Mouse (Mus musculus) spleen, adult 12 weeks (tissue): Measurements from ENCODE around the gene Ppp4r1.

Experiments
- DNase-seq: peaks from one replicate; pipeline ENCODE4 v3.0.0; 2022; ENCODE audit warnings: low spot score

Gene Ppp4r1

DNA sequence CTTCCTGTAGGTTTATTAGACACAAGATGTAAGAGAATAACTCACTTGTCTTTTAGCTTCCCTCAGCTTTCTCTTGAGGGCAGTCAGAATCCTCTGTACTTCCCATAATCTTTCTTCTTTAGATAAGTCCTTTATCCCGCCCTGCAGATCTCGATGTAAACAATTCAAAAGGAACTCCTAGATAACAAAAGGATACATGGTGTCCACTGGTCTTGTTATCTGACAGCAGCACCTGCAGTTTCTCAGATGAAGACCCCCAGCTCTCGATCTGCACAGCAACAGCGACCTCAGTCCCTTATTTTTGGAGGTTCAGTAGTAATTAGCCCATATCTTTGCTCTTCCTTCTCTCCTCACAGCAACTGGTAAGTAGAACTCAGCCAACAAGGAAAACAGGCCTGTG is 75.2 kb downstream of the Ppp4r1 start:
- DNase-seq = no peak

DNA sequence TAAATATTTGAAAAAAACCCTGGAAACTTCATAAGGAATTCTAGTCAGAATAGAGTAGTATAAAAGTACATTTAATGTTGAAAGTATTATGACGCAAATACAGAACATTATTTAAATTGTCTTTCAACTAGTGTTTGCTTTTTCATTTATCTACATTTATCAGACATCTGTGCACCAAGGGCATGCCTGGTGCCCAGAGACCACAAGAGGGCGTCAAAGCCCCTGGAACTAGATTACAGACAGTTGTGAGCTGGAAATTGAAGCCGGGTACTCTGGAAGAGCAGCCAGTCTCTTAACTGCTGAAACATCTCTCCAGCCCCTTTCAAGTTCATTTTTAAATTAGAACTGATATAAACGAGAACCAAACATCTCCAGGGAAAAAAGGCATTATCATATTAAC is 80.2 kb downstream of the Ppp4r1 start:
- DNase-seq = no peak

DNA sequence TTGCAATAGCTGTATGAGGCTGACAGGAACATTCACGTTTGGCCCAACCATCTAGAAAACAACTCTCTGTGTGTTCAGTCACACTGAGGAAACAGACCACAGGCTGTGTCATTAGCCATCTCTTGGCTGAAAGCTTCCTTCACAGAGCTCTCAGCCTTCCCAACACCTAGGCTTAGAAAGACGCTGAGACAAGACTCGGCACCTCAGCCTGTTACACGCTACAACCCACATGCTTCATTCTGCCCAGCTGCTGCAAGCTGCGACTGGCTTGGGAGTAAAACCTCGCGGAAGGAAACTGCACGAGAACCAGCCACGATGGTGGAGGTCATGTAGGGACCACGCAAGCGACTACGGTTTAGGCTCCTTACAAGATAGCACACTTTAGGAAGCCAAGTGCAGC is 81.5 kb downstream of the Ppp4r1 start:
- DNase-seq = no peak

DNA sequence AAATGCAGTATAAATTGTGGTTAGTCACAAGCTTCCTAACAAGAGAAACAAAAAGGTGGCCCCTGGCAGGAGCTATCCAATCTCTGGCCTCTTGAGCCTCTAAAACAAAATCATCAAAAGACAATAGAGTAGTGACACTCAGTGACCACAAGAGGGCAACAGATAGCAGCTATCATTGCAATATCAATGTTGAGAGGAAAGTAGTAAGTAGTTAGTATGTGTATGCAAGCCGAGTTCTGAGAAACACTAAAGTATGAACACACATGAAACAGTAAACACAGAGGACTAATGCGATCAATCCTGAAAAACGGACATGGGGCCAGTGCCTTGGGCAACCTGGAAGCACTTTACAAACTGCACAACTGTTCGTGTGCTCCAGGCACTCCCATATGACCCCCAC is 82.4 kb downstream of the Ppp4r1 start:
- DNase-seq = no peak

DNA sequence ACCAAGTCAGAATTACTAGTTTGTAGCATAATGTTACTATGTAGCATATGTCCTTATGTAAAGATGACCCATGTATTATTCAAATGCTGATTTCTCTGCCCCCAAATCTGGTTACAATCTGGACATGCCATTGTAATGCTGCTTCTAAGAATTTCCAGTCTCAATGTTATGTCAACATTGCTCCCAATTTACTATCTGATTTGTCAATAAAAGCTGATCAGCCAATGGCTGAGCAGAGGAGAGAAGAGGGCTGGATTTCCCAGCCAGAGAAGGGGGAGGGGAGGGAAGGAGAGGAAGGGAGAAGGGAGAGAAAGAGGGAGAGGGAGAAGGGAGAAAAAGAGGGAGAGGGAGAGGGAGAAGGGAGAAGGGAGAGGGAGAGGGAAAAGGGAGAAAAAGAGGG is 82.9 kb downstream of the Ppp4r1 start:
- DNase-seq = no peak

DNA sequence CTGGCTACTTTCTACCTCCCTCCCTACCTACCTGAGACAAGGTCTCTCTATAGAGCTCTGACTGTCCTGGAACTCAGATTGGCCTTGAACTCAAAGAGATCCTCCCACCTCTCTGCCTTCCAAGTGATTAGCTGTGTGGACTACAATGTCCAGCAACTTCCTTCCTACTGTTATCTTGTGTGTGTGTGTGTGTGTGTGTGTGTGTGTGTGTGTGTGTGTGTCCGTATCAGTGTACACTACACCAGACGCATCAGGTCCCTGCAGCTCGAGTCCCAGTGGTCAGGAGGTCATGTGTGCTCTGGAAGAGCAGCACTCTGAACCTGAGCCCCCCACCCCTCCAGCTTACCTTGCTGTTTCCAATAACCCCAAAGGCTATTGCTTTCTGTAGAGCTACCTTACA is 83.8 kb downstream of the Ppp4r1 start:
- DNase-seq = no peak

DNA sequence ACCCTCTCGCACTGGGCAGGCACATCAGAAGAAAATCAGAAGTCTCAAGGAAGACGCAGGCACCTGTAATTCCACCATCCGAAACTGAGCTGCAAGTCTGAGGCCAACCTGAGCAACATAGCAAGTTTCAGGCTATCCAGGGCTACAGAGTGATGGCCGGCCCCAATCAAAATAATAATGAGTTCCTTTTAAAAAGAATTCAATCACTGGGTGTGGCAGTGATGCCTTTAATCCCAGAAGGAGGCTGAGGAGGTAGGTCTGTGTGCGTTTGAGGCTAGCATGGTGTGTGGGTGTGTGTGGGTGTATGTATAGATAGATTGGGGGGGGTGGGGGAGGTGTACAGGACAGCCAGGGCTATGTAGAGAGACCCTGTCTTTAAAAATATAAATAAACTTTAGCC is 85.6 kb downstream of the Ppp4r1 start:
- DNase-seq = no peak

DNA sequence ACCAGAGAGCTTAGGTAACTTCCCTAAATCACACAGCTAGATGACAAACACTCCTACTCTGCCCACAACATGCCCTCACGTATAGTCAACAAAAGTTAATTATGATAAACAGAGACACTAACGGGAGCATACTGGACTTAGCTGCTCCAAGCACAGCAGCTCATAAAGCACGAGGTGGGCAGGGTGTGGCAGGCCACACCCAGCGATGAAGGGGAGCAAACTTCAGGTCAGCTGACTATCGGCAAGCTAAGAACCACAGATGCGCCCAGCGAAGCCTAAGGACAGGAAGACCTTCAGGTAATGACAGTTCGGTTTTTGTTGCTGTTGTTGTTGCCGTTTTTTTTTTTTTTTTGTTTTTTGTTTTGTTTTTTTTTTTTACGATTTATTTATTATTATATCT is 87.3 kb downstream of the Ppp4r1 start:
- DNase-seq = no peak

DNA sequence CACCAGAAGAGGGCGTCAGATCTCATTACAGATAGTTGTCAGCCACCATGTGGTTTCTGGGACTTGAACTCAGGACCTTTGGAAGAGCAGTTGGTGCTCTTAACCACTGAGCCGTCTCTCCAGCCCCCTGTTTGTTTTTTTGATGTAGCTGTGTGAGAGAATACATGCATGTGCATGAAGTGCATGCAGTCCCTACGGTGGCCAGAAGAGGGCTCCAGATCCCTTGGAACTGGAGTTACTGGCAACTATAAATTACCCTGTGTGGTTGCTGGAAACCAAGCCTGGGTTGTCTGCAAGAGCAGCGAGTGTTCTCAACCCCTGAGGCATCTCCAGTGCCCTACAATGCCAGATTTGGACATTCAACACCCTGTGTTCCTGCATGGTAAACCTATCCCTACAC is 87.8 kb downstream of the Ppp4r1 start:
- DNase-seq = peak; percentile 75

DNA sequence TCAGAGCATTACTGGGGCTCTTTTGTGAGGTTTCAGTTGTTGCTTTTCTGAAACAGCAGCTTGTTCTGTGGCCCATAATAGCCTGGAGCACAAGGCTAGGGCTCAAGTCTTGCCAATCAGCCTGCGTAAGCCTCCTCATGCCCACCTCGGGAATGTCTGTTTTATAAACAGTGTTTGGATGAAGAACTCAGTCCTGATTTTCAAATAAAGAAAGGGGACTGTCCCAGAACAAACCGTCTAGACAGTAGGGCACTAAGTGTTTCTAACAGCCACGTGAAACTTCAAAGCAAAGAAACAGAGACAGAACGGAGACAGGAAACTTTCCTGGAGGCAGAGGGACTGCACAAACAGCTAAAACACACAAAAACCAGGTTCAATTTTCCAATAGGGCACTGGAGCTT is 89.3 kb downstream of the Ppp4r1 start:
- no peak for DNase-seq

DNA sequence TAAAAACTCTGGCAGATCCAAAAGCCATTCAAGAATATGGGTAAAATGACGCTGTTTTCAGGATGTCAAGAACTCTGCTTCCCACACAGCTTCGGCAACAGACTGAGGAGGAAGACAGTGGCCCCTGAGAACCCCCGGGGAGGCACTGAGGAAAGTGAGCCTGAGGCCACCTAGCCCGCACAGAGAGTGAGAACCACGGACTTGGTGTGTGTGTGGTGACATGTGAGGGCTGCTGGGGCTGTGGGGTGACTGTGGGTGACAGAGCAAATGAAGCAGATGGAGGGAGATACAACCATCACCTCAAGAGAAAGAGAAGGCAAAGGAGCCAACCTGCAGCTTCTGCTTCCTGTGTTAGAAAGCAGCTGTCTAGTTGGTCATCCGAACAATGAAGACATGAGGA is 89.7 kb downstream of the Ppp4r1 start:
- no peak for DNase-seq

DNA sequence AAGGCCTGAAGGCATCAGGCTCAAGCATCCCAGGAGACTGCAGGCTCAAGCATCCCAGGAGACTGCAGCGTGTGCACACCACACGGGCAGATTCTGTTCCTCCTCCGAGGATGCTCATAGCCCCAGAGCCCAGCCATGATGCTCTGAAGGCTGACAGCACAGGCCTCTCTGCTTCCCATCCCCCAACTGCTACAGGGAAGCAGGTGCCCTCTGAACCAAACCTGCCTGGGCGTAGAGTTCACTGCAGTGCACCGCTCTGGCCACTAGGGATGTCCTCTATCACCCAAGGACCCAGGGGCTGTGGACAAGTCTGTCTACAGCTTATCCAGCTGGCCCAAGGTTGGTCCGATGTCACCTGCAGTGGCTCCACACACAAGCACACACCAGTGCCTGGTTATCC is 90.3 kb downstream of the Ppp4r1 start:
- DNase-seq = peak; percentile 31

DNA sequence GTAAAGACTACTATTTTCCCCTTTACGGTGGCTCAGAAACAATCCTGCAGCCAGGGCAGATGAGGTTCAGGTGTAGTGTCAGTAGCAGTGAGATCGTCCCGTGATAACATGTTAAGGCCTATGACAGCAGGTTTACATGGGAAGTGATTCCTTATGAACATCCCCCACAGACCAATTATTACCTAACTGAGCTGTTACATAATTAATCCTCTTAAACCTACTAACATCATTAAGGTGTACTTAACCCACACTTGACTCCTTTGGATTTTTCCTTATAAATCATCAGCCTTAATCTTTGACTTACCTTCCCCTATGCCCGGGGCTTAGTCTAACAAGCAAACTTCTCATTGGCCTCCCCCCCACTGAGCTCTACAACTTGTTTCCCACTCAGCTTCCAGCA is 90.8 kb downstream of the Ppp4r1 start:
- DNase-seq = no peak

DNA sequence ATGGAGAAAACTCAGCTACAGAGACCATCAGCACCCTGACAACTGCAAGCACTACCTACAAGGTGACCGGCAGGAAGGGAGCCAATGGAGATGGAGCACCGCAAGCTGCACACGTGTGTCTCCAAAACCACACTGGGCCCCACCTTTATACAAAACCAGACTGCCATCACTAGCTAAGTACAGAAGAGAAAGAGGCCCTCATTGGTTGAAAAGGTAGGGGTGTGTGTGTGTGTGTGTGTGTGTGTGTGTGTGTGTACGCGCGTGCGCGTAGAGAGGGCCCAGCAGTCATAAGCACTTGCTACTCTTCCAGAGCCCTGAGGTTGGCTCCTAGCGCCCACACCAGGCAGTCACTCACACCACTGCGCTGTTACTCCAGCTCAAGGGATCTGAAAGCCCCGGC is 91.5 kb downstream of the Ppp4r1 start:
- DNase-seq = no peak

DNA sequence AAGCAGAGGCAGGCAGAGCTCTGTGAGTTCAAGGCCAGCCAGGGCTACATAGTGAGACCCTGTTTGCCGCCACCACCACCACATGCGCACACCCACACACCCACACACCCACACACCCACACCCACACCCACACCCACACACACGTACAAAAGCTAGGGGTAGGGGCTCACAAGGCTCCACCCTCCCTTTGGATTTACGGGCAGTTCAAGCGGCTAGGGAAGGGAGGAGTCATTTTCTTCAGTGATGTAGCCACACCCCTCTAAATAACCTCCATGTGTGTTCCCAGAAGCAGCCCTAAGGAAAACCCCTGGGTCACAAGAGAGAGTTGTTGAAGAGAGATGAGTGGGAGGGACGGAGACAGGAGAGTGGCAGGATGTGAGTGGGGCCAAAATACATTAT is 94.7 kb downstream of the Ppp4r1 start:
- no peak for DNase-seq

DNA sequence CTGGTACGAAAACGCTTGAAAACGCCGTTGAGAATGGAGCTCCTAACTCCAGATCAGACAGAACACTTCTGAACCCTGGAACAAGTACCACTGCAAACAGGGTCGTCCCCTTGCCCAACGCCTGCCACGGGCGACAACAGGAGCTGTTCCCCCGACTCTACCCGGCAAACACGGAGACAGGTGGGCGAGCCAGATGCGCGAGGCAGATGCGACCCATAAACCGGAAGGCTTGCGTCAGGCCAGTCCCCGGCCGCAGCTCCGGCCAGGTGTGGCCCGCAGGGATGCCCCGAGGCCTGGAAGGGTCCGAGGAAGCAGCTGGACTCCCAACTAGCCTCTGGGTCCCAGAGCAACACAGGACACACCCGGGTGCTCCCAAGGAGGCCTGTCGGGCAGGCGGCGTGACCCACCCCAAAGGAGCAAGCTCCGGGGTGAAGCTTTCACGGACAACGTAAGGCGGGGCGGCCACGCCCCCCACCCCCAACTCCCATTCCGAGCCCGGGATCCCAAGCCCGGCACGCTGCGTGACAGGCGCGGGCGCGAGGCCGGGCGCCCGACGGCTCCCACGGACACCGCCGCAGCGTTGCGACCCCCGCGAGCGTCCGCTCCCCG is 101.8 kb downstream of the Ppp4r1 start:
- peak; percentile 48 for DNase-seq

DNA sequence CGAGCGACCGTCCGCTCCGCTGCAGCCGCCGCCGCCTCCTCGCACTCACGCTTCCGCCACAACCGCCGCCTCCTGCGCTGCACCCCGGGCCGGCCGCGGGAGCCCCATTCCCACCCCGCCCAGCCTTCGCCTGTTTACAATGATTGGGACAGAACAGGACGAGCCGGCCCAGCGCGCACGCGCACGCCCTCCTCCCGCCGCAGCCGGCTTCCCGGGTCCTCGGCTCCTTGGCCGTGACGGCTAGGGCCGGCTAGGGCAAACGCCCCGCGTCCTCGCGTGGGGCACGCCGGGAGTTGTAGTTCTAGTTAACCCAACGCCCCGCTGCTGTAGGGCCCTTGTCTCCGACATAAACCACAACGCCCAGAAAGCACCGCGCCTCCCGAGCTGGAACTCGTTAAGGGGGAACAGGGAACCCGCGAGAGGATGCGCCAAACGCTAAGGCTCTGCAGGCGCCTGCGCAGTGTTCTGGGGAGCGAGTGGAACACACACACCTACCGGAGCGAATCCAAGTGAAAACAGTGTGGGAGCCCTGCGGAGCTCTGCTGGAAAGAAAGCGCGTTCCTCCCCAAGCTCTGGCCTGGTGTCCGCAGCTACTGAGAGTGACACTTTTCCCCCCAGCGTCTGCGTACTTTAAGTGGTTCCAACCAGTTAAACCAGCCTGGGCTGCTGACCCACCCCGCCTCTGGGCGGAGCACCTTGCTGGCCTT is 102.5 kb downstream of the Ppp4r1 start:
- peak; percentile 97 for DNase-seq

DNA sequence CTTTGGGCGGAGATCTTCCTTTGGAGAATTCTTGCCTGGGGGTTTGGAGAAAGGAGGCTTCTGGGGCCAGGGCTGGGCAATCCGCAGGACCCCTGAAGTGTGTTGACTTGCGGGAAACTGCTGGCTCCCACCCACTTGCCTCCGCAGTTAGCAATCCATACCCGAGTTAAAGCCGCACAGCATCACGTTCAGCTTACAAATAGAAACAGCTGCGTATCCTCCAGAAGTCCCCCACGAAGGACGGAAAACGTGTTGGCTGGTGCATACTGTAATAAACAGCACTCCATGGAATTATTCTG is 103.0 kb downstream of the Ppp4r1 start:
- DNase-seq = no peak

DNA sequence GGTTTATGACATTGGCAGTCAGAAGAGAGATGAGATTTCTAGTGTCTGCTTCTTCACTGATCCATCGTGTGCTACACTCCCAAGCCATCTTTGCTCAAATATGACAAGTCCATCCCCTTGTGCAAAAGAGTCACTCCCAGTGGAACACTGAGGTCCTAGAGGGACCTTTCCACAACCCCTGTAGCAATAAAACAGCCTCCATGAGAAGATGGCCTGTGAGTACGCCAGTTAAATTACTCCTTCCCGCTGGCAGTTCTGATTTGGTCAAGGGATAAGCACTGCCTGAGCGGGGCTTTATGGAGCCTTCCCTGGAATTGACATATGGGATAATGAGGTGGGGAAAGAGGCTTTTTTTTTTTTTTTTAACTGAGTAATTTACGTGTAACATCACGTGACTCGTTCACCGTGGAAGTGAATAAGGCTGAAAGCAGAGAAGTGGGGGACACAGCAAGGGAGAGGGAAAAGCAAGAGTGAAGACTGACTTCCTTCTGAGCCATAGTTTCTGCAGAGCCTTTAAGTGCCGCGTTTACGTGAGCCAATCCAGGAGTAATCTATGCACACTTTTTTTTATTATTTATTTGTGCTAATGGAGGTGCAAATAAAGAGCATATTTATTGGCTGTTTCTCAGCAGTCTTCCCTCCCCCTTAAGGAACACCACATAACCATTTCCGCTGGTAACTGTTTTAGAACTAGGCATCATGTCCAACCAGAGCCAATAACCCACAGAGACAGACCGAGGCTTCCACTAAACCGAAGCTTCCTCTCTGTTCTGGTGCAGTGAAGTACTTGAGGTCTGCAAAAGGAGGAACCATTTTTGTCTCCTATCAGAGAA is 103.5 kb downstream of the Ppp4r1 start, which contains the start of gene Ralbp1:
Gene Ralbp1 (minus strand): TSS at position 102 of the 833 bp plus-strand sequence.
- DNase-seq = no peak

DNA sequence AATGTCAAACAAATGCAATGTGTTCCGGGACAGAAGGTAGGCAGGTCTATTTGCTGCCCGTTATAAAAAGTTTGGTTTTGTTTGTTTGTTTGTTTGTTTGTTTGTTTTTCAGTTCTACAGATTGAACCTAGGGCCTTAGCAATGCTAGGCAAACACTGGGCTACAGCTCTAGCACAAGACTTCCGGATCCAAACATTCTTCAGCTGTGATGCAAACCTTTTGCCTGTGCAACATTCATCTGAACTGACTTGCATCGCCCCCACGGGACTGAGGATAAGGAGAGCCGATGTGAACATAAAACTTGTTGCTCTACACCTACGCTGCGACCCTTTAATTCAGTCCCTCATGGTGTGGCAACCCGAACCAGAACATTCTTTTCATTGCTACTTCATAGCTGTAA is 104.2 kb downstream of the Ppp4r1 start:
- no peak for DNase-seq

DNA sequence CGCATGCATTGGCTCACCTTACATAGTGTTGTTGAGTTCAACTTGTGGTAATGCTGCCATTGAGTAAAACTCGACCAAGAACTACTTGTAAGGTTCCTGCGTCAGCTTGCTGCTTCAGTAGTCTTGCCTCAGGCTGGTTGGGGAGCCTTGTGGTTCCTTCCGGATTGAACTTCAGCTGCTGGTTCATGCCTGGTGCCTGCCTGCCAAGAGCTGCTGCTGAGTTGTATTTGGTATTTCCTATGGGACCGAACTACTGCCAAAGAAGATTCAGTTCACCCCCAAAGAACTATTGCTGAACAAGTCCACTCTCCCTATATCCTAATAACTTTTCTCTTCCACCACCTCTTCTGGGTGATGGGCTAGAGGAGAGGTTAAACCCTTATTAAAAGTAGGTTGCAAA is 107.1 kb downstream of the Ppp4r1 start:
- DNase-seq = no peak
